Mouse (Mus musculus) neural tube, embryonic 11.5 days (tissue): ENCODE measurements at regions not wholly inside any gene's neighbourhood (a gene's known extent, or its start where the extent isn't known, plus 50 kb on each side); places are given as distances from the start of the nearest gene placed in this dataset.

ENCODE experiments used
- ATAC-seq: fragments of 200-750 bp; cut with Nextera tagmentation; 2 replicates; pipeline ENCODE4 v1.8.0; 2017; ENCODE audit warnings: moderate number of reproducible peaks, mild to moderate bottlenecking, moderate TSS enrichment, moderate library complexity; ENCODE audit not compliant: insufficient read depth, low FRiP score, low TSS enrichment
- DNase-seq: peaks from one replicate; pipeline ENCODE4 v3.0.0-alpha.2; 2015; ENCODE audit warnings: low spot score
- H3K27ac ChIP-seq: fragments of 300-500 bp; sonication (generic); 2 replicates; pipeline ENCODE4 v1.5.1; 2014; ENCODE audit warnings: low read depth, mild to moderate bottlenecking, low read length
- H3K27me3 ChIP-seq: fragments of 300-500 bp; sonication (generic); 2 replicates; pipeline ENCODE4 v1.6.1; 2014; ENCODE audit warnings: mild to moderate bottlenecking, low read length, mixed read lengths; ENCODE audit not compliant: control insufficient read depth, insufficient read depth
- H3K36me3 ChIP-seq: fragments of 300-500 bp; sonication (generic); 2 replicates; pipeline ENCODE4 v1.6.1; 2014; ENCODE audit warnings: mild to moderate bottlenecking, low read length, moderate library complexity, mixed read lengths; ENCODE audit not compliant: control insufficient read depth, insufficient read depth
- H3K4me1 ChIP-seq: fragments of 300-500 bp; sonication (generic); 2 replicates; pipeline ENCODE4 v1.6.1; 2014; ENCODE audit warnings: low read length, mixed read lengths; ENCODE audit not compliant: control insufficient read depth, insufficient read depth
- H3K4me2 ChIP-seq: fragments of 300-500 bp; sonication (generic); 2 replicates; pipeline ENCODE4 v1.6.1; 2014; ENCODE audit warnings: low read depth, mild to moderate bottlenecking, moderate library complexity
- H3K4me3 ChIP-seq: fragments of 300-500 bp; sonication (generic); 2 replicates; pipeline ENCODE4 v1.5.1; 2014; ENCODE audit warnings: low read depth, low read length
- H3K9ac ChIP-seq: fragments of 300-500 bp; sonication (generic); 2 replicates; pipeline ENCODE4 v1.6.1; 2014; ENCODE audit warnings: mild to moderate bottlenecking, low read length
- H3K9me3 ChIP-seq: fragments of 300-500 bp; sonication (generic); 2 replicates; pipeline ENCODE4 v1.6.1; 2016; ENCODE audit warnings: low read length; ENCODE audit not compliant: control insufficient read depth
- WGBS: fragments of 180-500 bp; shearing (Covaris S2); extraction: QIAGEN DNeasy Blood & Tissue Kit; methylation state at CpG from one replicate; pipeline ENCODE4 v1.1.7; 2014; 5-methylcytosine and 5-hydroxymethylcytosine counted together

DNA sequence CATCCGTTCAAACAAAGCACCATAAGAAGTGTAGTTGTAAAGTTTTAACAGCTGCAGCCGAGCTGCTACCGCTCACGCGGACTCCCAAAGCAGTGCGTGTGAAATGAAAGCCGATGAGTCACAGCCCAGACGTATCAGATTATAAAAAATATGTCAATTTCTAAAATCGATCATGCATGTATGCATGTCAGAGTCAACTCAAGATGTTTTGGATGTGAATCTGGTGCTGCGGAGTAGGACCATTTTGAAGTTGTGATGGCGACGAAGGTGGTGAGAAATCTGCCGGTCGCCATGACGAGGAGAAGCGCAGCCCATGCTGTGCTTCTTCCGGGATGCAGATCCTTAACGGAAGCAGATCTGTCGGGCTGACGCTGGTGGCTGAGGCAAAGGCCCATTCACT is 93.5 kb downstream of the Aldh8a1 start:
- no peak overlapping the region for H3K9ac ChIP-seq
- 77% methylated on average over 20 of the region's 20 CpGs for WGBS

DNA sequence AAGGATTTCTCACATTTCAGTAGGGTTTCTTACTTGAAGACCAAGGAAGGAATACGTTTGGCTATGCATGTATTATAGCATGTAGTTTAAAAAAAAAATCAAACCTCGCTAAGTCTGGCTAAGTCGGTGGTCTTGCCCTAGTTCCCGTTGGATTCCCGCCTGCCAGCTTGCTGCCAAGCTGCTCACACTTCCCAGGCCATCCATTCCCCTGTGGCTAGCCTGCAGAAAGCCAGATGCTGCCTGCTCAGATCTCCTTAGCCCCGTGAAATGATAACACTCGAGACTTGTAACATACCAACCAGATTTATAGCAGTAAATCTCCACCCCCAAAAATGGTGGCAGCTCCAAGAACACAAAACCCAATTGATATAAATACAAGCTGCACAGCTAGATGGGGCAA is 97.2 kb downstream of the Aldh8a1 start:
- H3K4me3 ChIP-seq, result no peak overlapping the region
- no peaks in the 10 kb centered on the region for H3K4me1 ChIP-seq
- no peak overlapping the region for H3K27ac ChIP-seq
- no peak overlapping the region for H3K9ac ChIP-seq
- DNase-seq (no peak), ATAC-seq (no peak)
- no peaks in the 10 kb centered on the region for H3K36me3 ChIP-seq
- 73% methylated on average over 7 of the region's 7 CpGs for WGBS
- no peaks in the 10 kb centered on the region for H3K27me3 ChIP-seq
- no peaks in the 10 kb centered on the region for H3K9me3 ChIP-seq
- H3K4me2 ChIP-seq, result no peak overlapping the region

More for the DNA sequence above, 93.5 kb downstream of the Aldh8a1 start:
- no peaks in the 10 kb centered on the region for H3K9me3 ChIP-seq
- ATAC-seq, result no peak
- DNase-seq, result no peak
- no peak overlapping the region for H3K27ac ChIP-seq
- H3K4me2 ChIP-seq, result no peak overlapping the region
- H3K27me3 ChIP-seq, result no peaks in the 10 kb centered on the region
- H3K4me3 ChIP-seq, result no peak overlapping the region
- H3K4me1 ChIP-seq, result no peaks in the 10 kb centered on the region
- no peaks in the 10 kb centered on the region for H3K36me3 ChIP-seq

DNA sequence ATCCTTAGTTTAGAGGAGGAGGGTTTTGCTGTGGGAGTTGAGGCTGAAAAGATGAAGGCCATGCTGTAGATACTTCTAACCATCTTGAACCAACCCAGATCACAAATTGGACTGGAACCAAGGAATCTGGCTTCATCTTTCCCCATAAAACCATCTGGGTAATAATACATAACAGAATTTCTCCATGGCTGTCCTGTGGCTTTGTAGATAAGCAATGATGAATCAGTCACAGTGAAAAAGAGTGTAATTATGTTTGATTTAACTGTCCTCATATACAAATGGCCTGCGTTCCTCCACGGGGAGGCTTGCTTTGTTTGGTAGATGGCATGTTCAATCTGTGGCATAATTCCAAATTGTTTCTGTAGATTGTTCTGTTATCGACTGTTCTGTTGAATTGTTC is 100.9 kb downstream of the Aldh8a1 start:
- no peaks in the 10 kb centered on the region for H3K9me3 ChIP-seq
- H3K4me1 ChIP-seq, result no peaks in the 10 kb centered on the region
- no peak overlapping the region for H3K4me3 ChIP-seq
- no peaks in the 10 kb centered on the region for H3K36me3 ChIP-seq
- 92% methylated on average over 3 of the region's 3 CpGs for WGBS
- DNase-seq (no peak), ATAC-seq (no peak)
- no peaks in the 10 kb centered on the region for H3K27me3 ChIP-seq
- H3K27ac ChIP-seq, result no peak overlapping the region
- H3K9ac ChIP-seq, result no peak overlapping the region
- H3K4me2 ChIP-seq, result no peak overlapping the region

DNA sequence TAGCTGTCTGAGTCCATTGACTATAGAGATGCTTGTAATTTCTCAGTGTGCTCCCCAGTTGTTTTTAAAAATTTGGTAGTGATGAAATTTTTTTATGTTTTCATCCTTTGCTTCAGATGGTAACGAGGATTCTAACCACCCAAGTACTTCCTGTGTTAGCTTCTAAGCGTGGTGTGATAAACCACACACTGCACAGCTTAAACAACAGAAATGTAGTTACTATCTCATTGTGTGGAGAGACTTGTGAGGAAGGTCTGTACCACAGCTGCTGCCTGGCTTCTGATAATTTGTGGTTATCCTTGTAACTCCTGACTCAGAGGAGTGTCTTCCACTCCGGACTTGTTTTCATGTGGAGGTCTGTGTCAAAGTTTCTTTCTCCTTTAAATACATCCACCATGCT is 102.3 kb downstream of the Aldh8a1 start:
- Histone ChIP-seq H3K9ac (no peak overlapping the region), H3K4me2 (no peak overlapping the region), H3K27me3 (no peaks in the 10 kb centered on the region), H3K4me1 (no peaks in the 10 kb centered on the region), H3K9me3 (no peaks in the 10 kb centered on the region), H3K27ac (no peak overlapping the region), H3K4me3 (no peak overlapping the region), H3K36me3 (no peaks in the 10 kb centered on the region)
- ATAC-seq (no peak), DNase-seq (no peak)
- WGBS, result 87% methylated on average over 3 of the region's 3 CpGs

DNA sequence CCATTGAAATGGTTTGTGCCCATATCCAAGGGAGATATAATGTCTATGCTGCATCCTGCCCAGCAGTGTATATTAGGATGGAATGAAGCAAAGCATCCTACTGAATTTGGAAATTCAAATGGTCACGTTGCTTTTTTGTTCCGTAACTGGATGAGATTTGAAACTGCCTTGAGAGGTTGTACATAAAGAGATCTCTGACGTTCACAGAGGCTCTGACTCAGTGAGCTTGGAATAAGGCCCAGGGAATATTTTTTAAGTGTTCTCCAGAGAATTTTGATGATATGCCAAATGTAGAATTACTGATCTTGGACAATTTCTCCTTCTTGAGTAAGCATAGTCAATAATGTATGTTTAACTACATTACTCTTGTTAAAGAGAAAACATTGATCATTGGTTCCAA is 104.2 kb downstream of the Aldh8a1 start:
- no peak for DNase-seq
- no peaks in the 10 kb centered on the region for H3K9me3 ChIP-seq
- 94% methylated on average over 3 of the region's 3 CpGs for WGBS
- no peaks in the 10 kb centered on the region for H3K36me3 ChIP-seq
- H3K4me2 ChIP-seq, result no peak overlapping the region
- no peak for ATAC-seq
- H3K4me3 ChIP-seq, result no peak overlapping the region
- no peak overlapping the region for H3K9ac ChIP-seq
- H3K27ac ChIP-seq, result no peak overlapping the region
- no peaks in the 10 kb centered on the region for H3K27me3 ChIP-seq
- H3K4me1 ChIP-seq, result no peaks in the 10 kb centered on the region

DNA sequence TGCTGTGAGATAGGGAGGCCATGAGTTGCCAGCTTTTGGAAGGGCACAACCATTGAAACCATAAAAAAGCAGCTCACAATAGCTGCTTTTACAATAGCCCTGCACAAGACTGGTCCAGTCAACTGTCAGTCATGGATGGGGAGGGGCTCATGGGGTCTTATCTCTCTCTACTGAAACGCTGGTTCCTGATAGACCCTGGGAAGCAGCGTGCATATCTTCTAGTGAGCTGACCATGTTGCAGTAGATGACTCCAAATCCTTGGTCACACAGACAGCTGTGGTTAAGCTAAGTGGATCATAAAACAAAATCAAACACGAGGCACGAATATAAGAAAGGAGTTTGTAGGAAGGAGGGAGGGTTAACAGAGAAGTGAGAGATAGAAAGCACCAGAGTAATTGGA is 105.0 kb downstream of the Aldh8a1 start:
- Histone ChIP-seq H3K27ac (no peak overlapping the region), H3K4me3 (no peak overlapping the region), H3K4me2 (no peak overlapping the region), H3K9ac (no peak overlapping the region), H3K36me3 (no peaks in the 10 kb centered on the region), H3K27me3 (no peaks in the 10 kb centered on the region), H3K9me3 (no peaks in the 10 kb centered on the region), H3K4me1 (no peaks in the 10 kb centered on the region)
- DNase-seq (no peak), ATAC-seq (no peak)
- WGBS, result 78% methylated on average over 4 of the region's 4 CpGs

DNA sequence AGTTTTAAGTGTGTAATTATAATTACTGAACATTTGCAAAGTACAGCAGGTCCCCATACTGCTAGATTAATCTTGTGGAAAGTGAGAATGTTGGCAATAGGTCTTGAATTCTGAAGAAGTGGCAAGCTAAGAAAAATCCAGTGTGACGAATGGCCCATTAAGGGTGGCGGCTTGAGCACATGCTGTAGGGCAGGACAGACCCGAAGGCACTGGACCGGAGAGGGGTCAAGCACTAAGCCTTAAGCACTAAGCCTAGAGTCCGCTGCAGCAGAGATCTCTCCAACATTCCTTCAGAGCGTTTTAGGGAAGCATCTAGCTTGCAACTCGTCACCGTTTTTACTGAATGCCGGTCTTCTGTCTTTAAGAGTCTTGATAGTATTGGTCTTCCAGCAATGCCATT is 105.6 kb downstream of the Aldh8a1 start:
- H3K4me1 ChIP-seq, result no peaks in the 10 kb centered on the region
- H3K27ac ChIP-seq, result no peak overlapping the region
- H3K36me3 ChIP-seq, result no peaks in the 10 kb centered on the region
- no peaks in the 10 kb centered on the region for H3K27me3 ChIP-seq
- H3K9ac ChIP-seq, result no peak overlapping the region
- WGBS, result 84% methylated on average over 9 of the region's 9 CpGs
- ATAC-seq (no peak), DNase-seq (no peak)
- no peak overlapping the region for H3K4me2 ChIP-seq
- no peaks in the 10 kb centered on the region for H3K9me3 ChIP-seq
- H3K4me3 ChIP-seq, result no peak overlapping the region

DNA sequence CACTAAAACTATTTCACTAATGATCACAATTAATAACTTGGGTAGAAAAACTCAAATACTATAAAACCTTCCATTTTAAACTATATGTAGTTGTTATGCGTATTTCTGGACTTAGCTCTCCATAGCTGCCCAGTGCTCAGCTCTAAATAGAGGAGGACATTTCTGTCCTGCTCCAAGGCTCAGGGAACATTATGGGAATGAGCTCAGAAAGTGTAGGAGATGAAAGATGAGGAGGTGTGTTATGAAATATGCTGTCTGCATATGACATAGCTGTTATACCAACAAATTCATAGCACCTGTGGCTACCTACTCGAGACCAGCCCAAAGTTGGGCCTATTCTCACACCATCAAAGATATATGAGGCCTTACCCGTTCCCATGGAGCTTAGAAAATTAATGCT is 106.3 kb downstream of the Aldh8a1 start:
- ATAC-seq, result no peak
- no peak overlapping the region for H3K4me3 ChIP-seq
- no peak overlapping the region for H3K27ac ChIP-seq
- no peaks in the 10 kb centered on the region for H3K4me1 ChIP-seq
- no peak overlapping the region for H3K9ac ChIP-seq
- no peaks in the 10 kb centered on the region for H3K27me3 ChIP-seq
- H3K9me3 ChIP-seq, result no peaks in the 10 kb centered on the region
- H3K4me2 ChIP-seq, result no peak overlapping the region
- 85% methylated on average over 3 of the region's 3 CpGs for WGBS
- no peaks in the 10 kb centered on the region for H3K36me3 ChIP-seq
- no peak for DNase-seq

DNA sequence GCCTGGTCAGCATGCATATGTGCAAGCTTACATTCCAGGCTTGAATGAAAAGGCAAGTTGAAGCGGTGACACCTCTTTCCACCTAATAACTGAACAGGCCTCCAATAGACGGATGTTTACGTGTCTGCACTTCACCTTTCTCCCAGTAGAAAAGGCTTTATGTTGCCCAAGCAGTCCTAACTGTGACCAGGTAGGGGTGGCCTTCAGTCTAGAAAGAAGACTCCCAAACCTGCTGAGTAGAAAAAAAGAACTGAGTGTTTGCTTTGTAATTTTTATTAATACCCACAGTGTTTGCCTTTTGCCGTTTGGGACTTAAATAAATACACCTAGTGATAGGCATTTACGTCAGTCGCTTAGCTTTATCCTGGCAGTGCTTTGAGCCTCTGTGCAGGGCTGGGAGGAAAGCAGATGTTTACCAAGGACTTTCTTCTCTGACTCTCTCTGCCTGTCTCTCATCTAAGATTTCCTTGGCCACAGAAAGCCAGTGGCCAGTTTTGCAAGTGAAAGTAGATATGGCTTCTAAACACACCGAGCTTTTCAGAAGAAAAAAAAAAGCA is 104.5 kb upstream of the 1700020N01Rik start:
- WGBS, result 87% methylated on average over 7 of the region's 7 CpGs
- Histone ChIP-seq H3K4me2 (no peak overlapping the region), H3K27me3 (no peaks in the 10 kb centered on the region), H3K9me3 (no peaks in the 10 kb centered on the region), H3K36me3 (no peaks in the 10 kb centered on the region), H3K9ac (no peak overlapping the region), H3K4me3 (no peak overlapping the region), H3K27ac (no peak overlapping the region), H3K4me1 (no peaks in the 10 kb centered on the region)
- ATAC-seq (no peak), DNase-seq (no peak)
